Mouse (Mus musculus) neural tube, embryonic 15.5 days (tissue): Measurements from ENCODE around the gene Tpcn1. TPM values are rescaled to one million over a fixed set of nuclear protein-coding genes. Genes with fewer than 3 reads are reported as not detected.

ENCODE experiments used
- ATAC-seq: fragments of 200-750 bp; cut with Nextera tagmentation; 2 replicates; pipeline ENCODE4 v1.8.0; 2017; ENCODE audit warnings: mild to moderate bottlenecking, moderate TSS enrichment, moderate library complexity; ENCODE audit not compliant: low FRiP score
- H3K27ac ChIP-seq: fragments of 300-500 bp; sonication (generic); replicated peaks from 2 replicates; pipeline ENCODE4 v1.5.1; 2015; ENCODE audit warnings: mild to moderate bottlenecking, inconsistent platforms
- H3K27me3 ChIP-seq: fragments of 300-500 bp; sonication (generic); replicated peaks from 2 replicates; pipeline ENCODE4 v1.6.1; 2015; ENCODE audit warnings: inconsistent platforms
- H3K36me3 ChIP-seq: fragments of 300-500 bp; sonication (generic); 2 replicates; pipeline ENCODE4 v1.6.1; 2015; ENCODE audit warnings: inconsistent platforms
- H3K4me1 ChIP-seq: fragments of 300-500 bp; sonication (generic); 2 replicates; pipeline ENCODE4 v1.6.1; 2015; ENCODE audit warnings: inconsistent platforms
- H3K4me2 ChIP-seq: fragments of 300-500 bp; sonication (generic); 2 replicates; pipeline ENCODE4 v1.6.1; 2015; ENCODE audit warnings: inconsistent platforms, mild to moderate bottlenecking, moderate library complexity
- H3K4me3 ChIP-seq: fragments of 300-500 bp; sonication (generic); replicated peaks from 2 replicates; pipeline ENCODE4 v1.5.1; 2015; ENCODE audit warnings: mild to moderate bottlenecking, inconsistent platforms
- H3K9ac ChIP-seq: fragments of 300-500 bp; sonication (generic); replicated peaks from 2 replicates; pipeline ENCODE4 v1.6.1; 2015; ENCODE audit warnings: mild to moderate bottlenecking, inconsistent platforms
- H3K9me3 ChIP-seq: fragments of 300-500 bp; sonication (generic); replicated peaks from 2 replicates; pipeline ENCODE4 v1.6.1; 2016; ENCODE audit warnings: inconsistent platforms
- WGBS: fragments of 180-500 bp; shearing (Covaris S2); methylation state at CpG from one replicate; pipeline ENCODE4 v1.1.7; 2015; ENCODE audit warnings: mixed read lengths; 5-methylcytosine and 5-hydroxymethylcytosine counted together
- polyA plus RNA-seq: library from polyadenylated mRNA; unstranded; fragments of >200 nt; fragmentation: Nextera tagmentation; extraction: Ambion mirVana; gene quantifications from 2 replicates; pipeline ENCODE4 v1.2.1, GENCODE M21; 2015

Gene Tpcn1
- polyA plus RNA-seq, 1 experiment from 2014 or later, result 20.9 TPM

DNA sequence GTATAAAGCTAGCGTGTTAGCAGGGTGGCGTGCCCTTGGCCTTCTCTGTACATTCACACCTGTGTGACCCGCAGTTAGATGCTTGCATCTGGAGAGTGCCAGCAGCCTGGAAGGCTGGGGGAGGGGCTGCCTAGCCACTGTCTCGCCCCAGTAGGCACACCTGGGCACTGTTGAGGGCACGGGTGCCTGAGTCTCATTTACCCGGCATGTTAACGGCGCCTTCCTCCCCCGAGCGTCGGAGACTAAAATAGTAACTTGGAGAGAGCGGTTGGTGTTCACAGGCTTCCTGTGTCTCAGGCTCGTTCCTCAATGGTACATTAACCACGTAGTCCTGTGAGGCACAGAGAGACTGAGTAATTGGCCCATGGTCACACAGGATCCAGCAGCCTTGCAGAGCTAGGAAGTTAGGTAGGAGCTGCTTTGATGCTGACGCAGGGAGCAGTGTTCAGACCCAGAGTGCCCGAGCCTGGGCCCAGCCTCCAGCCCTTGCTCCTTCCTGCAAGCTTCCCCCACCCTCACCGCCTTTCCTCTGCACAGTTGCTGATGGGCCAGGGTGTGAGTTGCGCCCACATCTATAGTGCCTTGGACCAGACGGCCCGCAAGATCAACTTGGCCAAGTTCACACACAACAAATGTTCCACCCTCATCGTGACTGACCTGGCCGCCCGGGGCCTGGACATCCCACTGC, 32.7 kb upstream of the Tpcn1 start:
- peaks cover 9% of the 10 kb centered on the region for H3K4me1 ChIP-seq
- no peak overlapping the region for H3K4me2 ChIP-seq
- no peaks in the 10 kb centered on the region for H3K27me3 ChIP-seq
- no peaks in the 10 kb centered on the region for H3K9me3 ChIP-seq
- H3K4me3 ChIP-seq, result no peak overlapping the region
- whole genome bisulfite sequencing, result 90% methylated on average over 23 of the region's 23 CpGs
- no peak overlapping the region for H3K27ac ChIP-seq
- peaks cover 80% of the 10 kb centered on the region for H3K36me3 ChIP-seq
- H3K9ac ChIP-seq, result no peak overlapping the region
- no peak for ATAC-seq

DNA sequence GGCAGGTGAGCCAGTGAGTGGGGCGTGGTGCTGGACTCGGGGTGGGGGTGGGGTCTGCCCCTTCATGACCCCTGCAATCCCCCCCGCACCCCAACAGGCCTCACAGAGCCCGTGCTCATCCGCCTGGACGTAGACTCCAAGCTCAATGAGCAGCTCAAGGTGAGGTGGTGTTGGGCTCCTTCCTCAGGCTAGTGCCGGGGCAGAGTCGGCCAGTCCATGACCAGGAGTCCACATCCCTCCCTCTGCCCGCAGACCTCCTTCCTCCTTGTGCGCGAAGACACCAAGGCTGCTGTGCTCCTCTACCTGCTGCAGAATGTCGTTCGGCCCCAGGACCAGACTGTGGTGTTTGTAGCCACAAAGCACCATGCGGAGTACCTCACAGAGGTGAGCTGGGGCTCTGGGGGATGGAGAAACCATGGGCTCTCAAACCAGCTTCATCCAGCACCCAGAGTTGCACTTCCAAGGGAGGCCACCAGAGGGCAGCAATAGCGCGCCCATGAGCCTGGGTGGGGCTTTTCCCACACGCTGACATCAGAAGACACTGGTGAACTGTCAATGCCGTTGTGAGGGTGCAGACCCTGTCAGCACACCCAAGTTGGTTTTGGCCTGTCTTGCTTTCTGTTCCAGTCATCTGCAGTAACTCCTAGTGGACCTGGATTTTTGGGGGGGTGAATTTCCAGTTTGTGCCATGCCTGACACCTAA, 32.1 kb upstream of the Tpcn1 start:
- Histone ChIP-seq H3K9me3 (no peaks in the 10 kb centered on the region), H3K27ac (no peak overlapping the region), H3K9ac (no peak overlapping the region), H3K4me2 (no peak overlapping the region), H3K27me3 (no peaks in the 10 kb centered on the region), H3K36me3 (peaks cover 80% of the 10 kb centered on the region), H3K4me3 (no peak overlapping the region), H3K4me1 (peaks cover 9% of the 10 kb centered on the region)
- peak; percentile 37; the same call in 1 of the 2 replicates for ATAC-seq
- WGBS, result 72% methylated on average over 18 of the region's 18 CpGs

GRCm38 (mm10) chr5:120619201-120619600, 30.7 kb upstream of the Tpcn1 start:
- Histone ChIP-seq H3K9ac (no peak overlapping the region), H3K27me3 (no peaks in the 10 kb centered on the region), H3K36me3 (peaks cover 74% of the 10 kb centered on the region), H3K4me2 (no peak overlapping the region), H3K9me3 (no peaks in the 10 kb centered on the region), H3K27ac (no peak overlapping the region), H3K4me1 (peaks cover 17% of the 10 kb centered on the region), H3K4me3 (no peak overlapping the region)
- 18% methylated on average over 5 of the region's 5 CpGs for WGBS
- no peak for ATAC-seq

GRCm38 (mm10) chr5:120618778-120619177, 30.3 kb upstream of the Tpcn1 start:
- WGBS, result 90% methylated on average over 12 of the region's 12 CpGs
- peaks cover 70% of the 10 kb centered on the region for H3K36me3 ChIP-seq
- H3K4me1 ChIP-seq, result peaks cover 21% of the 10 kb centered on the region
- no peaks in the 10 kb centered on the region for H3K27me3 ChIP-seq
- ATAC-seq, result no peak
- no peak overlapping the region for H3K4me2 ChIP-seq
- no peak overlapping the region for H3K27ac ChIP-seq
- H3K9me3 ChIP-seq, result no peaks in the 10 kb centered on the region
- H3K9ac ChIP-seq, result no peak overlapping the region
- no peak overlapping the region for H3K4me3 ChIP-seq

DNA sequence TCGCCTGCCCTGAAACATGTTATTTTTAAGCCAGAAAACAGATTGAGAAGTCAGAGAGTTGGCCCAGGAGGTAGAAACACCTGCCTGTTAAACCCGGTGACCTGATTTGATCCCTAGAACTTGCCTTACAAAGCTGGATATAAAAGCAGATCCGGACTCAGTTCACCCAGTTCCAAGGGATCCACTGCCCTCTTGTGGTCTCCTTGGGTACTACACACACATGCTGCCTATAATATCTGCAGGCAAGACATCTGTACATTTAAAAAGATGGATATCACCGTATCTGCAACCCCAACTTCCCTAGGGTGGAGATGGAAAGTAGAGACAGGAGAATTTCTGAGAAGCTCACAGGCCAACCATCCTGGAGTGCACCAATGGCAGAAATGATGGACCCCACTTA, 27.4 kb upstream of the Tpcn1 start:
- H3K27me3 ChIP-seq, result no peaks in the 10 kb centered on the region
- no peak overlapping the region for H3K27ac ChIP-seq
- H3K4me2 ChIP-seq, result no peak overlapping the region
- no peak overlapping the region for H3K4me3 ChIP-seq
- ATAC-seq, result no peak
- H3K36me3 ChIP-seq, result peaks cover 54% of the 10 kb centered on the region
- H3K9ac ChIP-seq, result no peak overlapping the region
- 99% methylated on average over 4 of the region's 4 CpGs for WGBS
- H3K4me1 ChIP-seq, result peaks cover 25% of the 10 kb centered on the region
- H3K9me3 ChIP-seq, result no peaks in the 10 kb centered on the region

DNA sequence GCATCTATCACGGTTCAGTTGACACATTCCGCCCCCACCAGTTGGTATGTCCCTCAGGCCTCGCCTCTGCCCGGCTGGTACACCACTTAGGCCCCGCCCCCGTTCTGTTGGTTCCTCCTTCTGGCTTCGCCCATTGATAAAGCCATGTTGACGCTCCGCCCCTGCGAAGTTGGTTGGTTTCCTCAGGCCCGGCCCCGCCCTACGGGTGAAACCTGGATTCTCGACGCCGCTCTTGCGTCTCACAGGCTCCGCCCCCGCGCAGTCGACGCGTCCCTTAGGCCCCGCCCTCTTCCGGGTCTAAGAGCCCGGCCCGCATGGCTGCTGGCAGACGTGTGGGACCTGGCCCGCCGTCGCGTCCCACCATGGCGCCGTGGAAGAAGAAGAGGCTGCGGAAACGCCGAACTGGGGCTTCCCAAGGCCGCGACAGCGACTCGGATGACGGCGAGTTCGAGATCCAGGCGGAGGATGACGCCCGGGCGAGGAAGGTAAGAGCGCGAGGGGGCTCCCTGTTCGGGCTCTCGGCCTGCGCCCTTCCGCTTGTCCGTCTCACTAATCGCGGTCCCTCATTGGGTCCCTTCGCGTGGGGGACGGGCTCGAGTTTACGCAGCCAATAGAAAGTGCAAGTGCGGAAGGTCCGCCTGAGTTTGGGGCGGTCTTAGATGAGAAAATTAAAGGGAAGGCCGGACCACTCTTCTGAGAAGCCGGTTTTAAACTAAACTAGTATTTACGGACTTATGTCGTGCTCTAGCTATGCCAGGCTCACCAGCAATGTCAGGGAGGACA, 24.5 kb upstream of the Tpcn1 start:
- peak; percentile 95 for ATAC-seq
- Histone ChIP-seq H3K9ac (peak overlapping the region; percentile 77), H3K4me3 (peak overlapping the region; percentile 81), H3K4me2 (peak overlapping the region; percentile 73), H3K27me3 (no peaks in the 10 kb centered on the region), H3K36me3 (peaks cover 29% of the 10 kb centered on the region), H3K9me3 (no peaks in the 10 kb centered on the region), H3K27ac (peak overlapping the region; percentile 93), H3K4me1 (peaks cover 43% of the 10 kb centered on the region)
- WGBS, result under 1% methylated on average over 69 of the region's 69 CpGs

DNA sequence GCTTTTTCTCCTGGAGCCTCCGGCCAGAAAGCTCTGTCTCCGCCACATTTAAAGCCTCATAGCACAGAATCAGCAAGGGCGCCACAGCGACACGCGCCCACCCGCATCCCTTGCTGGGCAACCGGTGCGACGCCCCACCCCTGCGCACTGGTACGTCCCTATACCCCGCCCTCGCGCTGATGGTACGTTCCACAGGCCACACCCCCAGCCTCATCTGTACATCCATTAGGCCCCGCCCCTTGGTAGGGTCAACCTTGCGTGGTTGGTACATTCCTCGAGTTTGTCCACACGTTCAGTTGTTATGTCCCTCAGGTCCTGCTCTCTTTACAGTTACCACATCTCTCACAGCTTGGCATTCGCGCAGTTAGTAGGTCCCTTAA, 24.0 kb upstream of the Tpcn1 start, which contains the start of the genes Rita1 and Ddx54:
Gene Rita1, minus strand, starts transcription at position 148 of the 380 bp plus-strand sequence.
Gene Ddx54, plus strand, starts transcription at position 298 of the 380 bp plus-strand sequence.
- H3K9ac ChIP-seq, result peak within 1 kb of the TSS; percentile 77
- peak; percentile 89 for ATAC-seq
- peak within 1 kb of the TSS; percentile 93 for H3K27ac ChIP-seq
- peak within 1 kb of the TSS; percentile 73 for H3K4me2 ChIP-seq
- H3K9me3 ChIP-seq, result no peaks in the 10 kb centered on the region
- H3K27me3 ChIP-seq, result no peaks in the 10 kb centered on the region
- H3K36me3 ChIP-seq, result peaks cover 24% of the 10 kb centered on the region
- WGBS, result 3% methylated on average over 22 of the region's 22 CpGs
- H3K4me1 ChIP-seq, result peaks cover 43% of the 10 kb centered on the region
- H3K4me3 ChIP-seq, result peak within 1 kb of the TSS; percentile 81

- Histone ChIP-seq H3K4me2 (peak overlapping the region; percentile 73), H3K4me3 (peak overlapping the region; percentile 81), H3K36me3 (peaks cover 15% of the 10 kb centered on the region), H3K9ac (peak overlapping the region; percentile 77), H3K27ac (peak overlapping the region; percentile 93), H3K4me1 (peaks cover 43% of the 10 kb centered on the region), H3K27me3 (no peaks in the 10 kb centered on the region), H3K9me3 (no peaks in the 10 kb centered on the region)
- 48% methylated on average over 8 of the region's 8 CpGs for WGBS
- no peak for ATAC-seq
These were observed 22.9 kb upstream of the Tpcn1 start for GRCm38 (mm10) chr5:120611416-120611815.

DNA sequence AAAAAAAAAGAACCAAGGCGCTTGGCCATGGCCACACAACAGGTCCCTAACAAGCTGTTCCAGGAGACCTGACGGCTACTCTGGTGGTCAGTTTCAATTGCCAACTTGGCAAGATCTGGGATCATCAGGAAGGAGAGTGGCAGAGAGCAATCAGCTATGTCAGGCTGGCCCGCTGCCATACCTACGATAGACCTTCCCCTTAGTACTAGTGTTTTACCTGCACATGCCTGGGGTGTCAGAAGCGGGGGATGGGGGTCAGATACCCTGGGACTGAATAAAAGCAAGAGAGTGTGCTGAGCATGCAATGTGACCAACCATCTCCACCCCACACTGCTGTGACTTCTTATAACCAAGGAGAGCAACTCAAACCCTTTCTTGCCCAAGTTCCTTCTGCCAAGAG, 22.4 kb upstream of the Tpcn1 start:
- no peak overlapping the region for H3K9ac ChIP-seq
- H3K27me3 ChIP-seq, result no peaks in the 10 kb centered on the region
- H3K36me3 ChIP-seq, result peaks cover 10% of the 10 kb centered on the region
- H3K4me1 ChIP-seq, result peaks cover 43% of the 10 kb centered on the region
- H3K9me3 ChIP-seq, result no peaks in the 10 kb centered on the region
- H3K4me2 ChIP-seq, result peak overlapping the region; percentile 73
- ATAC-seq, result no peak
- peak overlapping the region; percentile 81; the same call in 1 of the 2 replicates for H3K4me3 ChIP-seq
- 94% methylated on average over 5 of the region's 5 CpGs for WGBS
- H3K27ac ChIP-seq, result no peak overlapping the region

DNA sequence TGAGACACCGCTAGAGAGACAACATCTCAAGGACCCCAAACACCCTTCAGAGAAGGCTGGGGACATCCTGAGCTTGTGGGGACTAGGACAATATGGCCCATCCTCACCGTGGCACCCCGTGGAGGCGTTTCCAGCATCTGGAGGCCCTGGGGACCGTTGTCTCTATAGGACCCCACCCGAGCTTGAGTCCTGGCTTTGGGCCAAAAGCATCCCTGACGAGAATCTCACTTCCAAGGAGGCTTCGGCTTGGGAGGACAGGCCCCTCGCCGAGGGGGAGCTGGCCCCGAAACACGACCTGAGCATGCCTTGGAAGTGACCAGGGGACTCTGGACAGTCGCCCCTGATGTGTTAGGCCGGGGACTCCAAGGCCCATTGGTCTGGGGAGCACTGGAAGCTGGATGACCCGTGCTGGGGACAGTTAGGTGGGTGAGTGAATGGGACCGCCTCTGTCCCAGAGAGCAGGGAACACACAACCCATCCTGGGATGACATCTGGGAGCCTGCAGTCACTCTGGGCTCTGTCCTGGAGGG, 20.8 kb upstream of the Tpcn1 start:
- Histone ChIP-seq H3K27ac (no peak overlapping the region), H3K27me3 (no peaks in the 10 kb centered on the region), H3K9me3 (no peaks in the 10 kb centered on the region), H3K36me3 (peaks cover 5% of the 10 kb centered on the region), H3K9ac (no peak overlapping the region), H3K4me3 (no peak overlapping the region), H3K4me2 (no peak overlapping the region), H3K4me1 (peaks cover 42% of the 10 kb centered on the region)
- WGBS, result 77% methylated on average over 16 of the region's 16 CpGs
- no peak for ATAC-seq

DNA sequence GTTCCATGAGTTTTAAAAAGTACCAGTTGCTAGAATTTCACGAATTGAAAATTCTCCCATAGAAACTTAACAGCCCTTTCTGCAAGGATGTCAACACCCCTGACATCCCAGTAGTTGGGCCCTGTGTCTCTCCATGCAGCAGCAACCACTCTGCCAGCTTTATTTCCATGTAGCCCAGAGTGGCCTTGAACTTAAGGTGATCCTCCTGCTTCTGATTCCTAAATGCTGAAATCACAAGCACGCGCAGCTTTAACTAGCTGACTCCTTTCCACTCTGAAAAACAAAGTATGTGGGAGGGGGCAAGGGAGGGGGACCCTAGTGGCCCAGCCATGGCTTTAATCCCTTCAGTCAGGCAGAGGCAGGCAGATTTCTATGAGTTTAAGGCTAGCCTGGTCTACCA, 18.9 kb upstream of the Tpcn1 start:
- H3K36me3 ChIP-seq, result peaks cover 5% of the 10 kb centered on the region
- no peaks in the 10 kb centered on the region for H3K9me3 ChIP-seq
- no peak overlapping the region for H3K27ac ChIP-seq
- no peak for ATAC-seq
- no peak overlapping the region for H3K4me2 ChIP-seq
- H3K9ac ChIP-seq, result no peak overlapping the region
- peaks cover 34% of the 10 kb centered on the region for H3K4me1 ChIP-seq
- WGBS, result 76% methylated on average over 3 of the region's 3 CpGs
- H3K27me3 ChIP-seq, result no peaks in the 10 kb centered on the region
- no peak overlapping the region for H3K4me3 ChIP-seq
